In the genomic region with DNA sequence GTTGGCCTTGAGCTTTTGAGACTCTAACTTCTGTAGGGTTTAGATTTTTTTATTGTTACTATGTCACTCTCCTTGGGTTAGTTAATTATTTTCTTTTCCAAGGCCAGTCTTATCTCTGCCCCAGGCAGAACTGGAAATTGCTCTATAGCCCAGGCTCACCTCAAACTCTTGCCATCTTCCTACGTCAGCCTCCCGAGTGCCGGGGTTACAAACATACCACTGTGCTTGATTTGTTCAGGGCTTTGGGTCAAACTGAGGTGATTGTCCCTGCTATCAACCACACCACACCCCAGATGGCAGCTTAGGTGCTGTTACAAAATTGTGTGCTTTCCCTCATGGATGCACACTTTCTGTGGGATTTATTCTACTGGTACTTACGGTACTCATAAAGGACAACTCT, we compare ENCODE assay signal across 23 mouse cellular contexts. TPM values are rescaled to one million over a fixed set of nuclear protein-coding genes. Genes with fewer than 3 reads are reported as not detected.
DNase-seq lines count a peak whose midpoint lies in the region; ATAC-seq and TF ChIP-seq lines count a peak whose summit lies in the region.
"Had no signal": no experiment of that assay in that cellular context is flagged by ENCODE, and none has a peak within 500 bp of the region (broad histone marks: within the 10 kb centered on the region; RNA-seq: fewer than 3 reads in every experiment).

No protein-coding gene starts in this region.

- no peak overlapping the region for H3K9ac ChIP-seq in intestine, embryonic 14.5 days (ENCODE audit: low read length)
- H3K9ac ChIP-seq in liver, embryonic 11.5 days (ENCODE audit: low read depth, low read length) = no peak overlapping the region
- H3K9ac ChIP-seq: forebrain, embryonic 12.5 days; heart, embryonic 15.5 days; midbrain, embryonic 15.5 days had no signal

- DNase-seq in adrenal gland, adult 8-10 months = peak; percentile 44
- DNase-seq in adrenal gland, postnatal 4 days (ENCODE audit: low spot score in 2 of 2) = no peak
- DNase-seq in intestine, embryonic 14.5 days (ENCODE audit: low spot score) = no peak
- DNase-seq in liver, embryonic 11.5 days (ENCODE audit: low spot score) = no peak
- no peak for DNase-seq in ovary, postnatal 10 days (ENCODE audit: low spot score)
- no peak for DNase-seq in thymus, adult 18-20 months
- DNase-seq: cerebellum, adult 9-10 months; gastrocnemius, postnatal 10 days; heart, adult 2 months; heart, postnatal 4 days; layer of hippocampus, postnatal 36 days; lung, postnatal 10 days; thymus, postnatal 25 days had no signal

- H3K27ac ChIP-seq in intestine, embryonic 14.5 days (ENCODE audit: low read depth) = peak overlapping the region; percentile 67
- no peak overlapping the region for H3K27ac ChIP-seq in liver, embryonic 11.5 days (ENCODE audit: low read depth, low read length)
- H3K27ac ChIP-seq in small intestine, adult 2 months (ENCODE audit: insufficient read depth, low read depth, low read length) = peak overlapping the region; percentile 90
- H3K27ac ChIP-seq: embryonic facial prominence, embryonic 10.5 days; forebrain, embryonic 12.5 days; heart, adult 2 months; heart, embryonic 15.5 days; hindbrain, postnatal 0 days; midbrain, embryonic 15.5 days had no signal

- no peaks in the 10 kb centered on the region for H3K9me3 ChIP-seq in intestine, embryonic 14.5 days (ENCODE audit: control insufficient read depth, low read length)
- no peaks in the 10 kb centered on the region for H3K9me3 ChIP-seq in liver, embryonic 11.5 days (ENCODE audit: control insufficient read depth, low read length)
- H3K9me3 ChIP-seq: embryonic facial prominence, embryonic 10.5 days; forebrain, embryonic 12.5 days; heart, embryonic 15.5 days; midbrain, embryonic 15.5 days had no signal

- TF ChIP-seq POLR2A in small intestine, adult 2 months (IDR thresholded peaks at IDR 0.05; ENCODE audit: low read depth, low read length) = no peak

- peak; percentile 95 for ATAC-seq in intestine, embryonic 14.5 days (replicated peaks; ENCODE audit: low FRiP score, low TSS enrichment, low read depth)
- peak; percentile 47; the same call in 1 of the 2 replicates for ATAC-seq in liver, embryonic 11.5 days (replicated peaks; ENCODE audit: low FRiP score)
- no peak for ATAC-seq in erythroblast, adult 5-6 weeks (replicated peaks; ENCODE audit: low FRiP score, poor library complexity, severe bottlenecking)
- ATAC-seq: activated CD4-positive, CD25-positive, alpha-beta regulatory T cell, adult 4 months; CD4-positive, CD25-positive, alpha-beta regulatory T cell, adult 4 months; hindbrain, postnatal 0 days; midbrain, embryonic 15.5 days had no signal

- H3K4me3 ChIP-seq in intestine, embryonic 14.5 days (ENCODE audit: low read depth, low read length) = no peak overlapping the region
- no peak overlapping the region for H3K4me3 ChIP-seq in liver, embryonic 11.5 days (ENCODE audit: low read depth, low read length)
- peak overlapping the region; percentile 29; the same call in 1 of the 2 replicates for H3K4me3 ChIP-seq in small intestine, adult 2 months (ENCODE audit: low read depth, low read length)
- H3K4me3 ChIP-seq: embryonic facial prominence, embryonic 10.5 days; forebrain, embryonic 12.5 days; heart, adult 2 months; heart, embryonic 15.5 days; midbrain, embryonic 15.5 days; myocyte had no signal

- peak overlapping the region; percentile 20; the same call in 1 of the 2 replicates for H3K4me2 ChIP-seq in intestine, embryonic 14.5 days (ENCODE audit: low read length)
- H3K4me2 ChIP-seq in liver, embryonic 11.5 days = no peak overlapping the region
- H3K4me2 ChIP-seq: forebrain, embryonic 12.5 days; heart, embryonic 15.5 days; midbrain, embryonic 15.5 days had no signal

- peaks cover 11% of the 10 kb centered on the region for H3K36me3 ChIP-seq in intestine, embryonic 14.5 days (ENCODE audit: control insufficient read depth, insufficient read depth, low read length)
- peaks cover 3% of the 10 kb centered on the region; the same call in 1 of the 2 replicates for H3K36me3 ChIP-seq in liver, embryonic 11.5 days (ENCODE audit: control insufficient read depth, insufficient read depth, low read length)
- H3K36me3 ChIP-seq in small intestine, adult 2 months (ENCODE audit: control insufficient read depth, insufficient read depth, low read length) = peaks cover 4% of the 10 kb centered on the region; the same call in 1 of the 2 replicates
- H3K36me3 ChIP-seq: midbrain, embryonic 15.5 days had no signal

- WGBS in intestine, embryonic 14.5 days = 66% methylated on average over 4 of the region's 4 CpGs
- WGBS in liver, embryonic 11.5 days = 70% methylated on average over 4 of the region's 4 CpGs
- WGBS in small intestine, adult 2 months = 39% methylated on average over 4 of the region's 4 CpGs

- peaks cover 16% of the 10 kb centered on the region; the same call in 1 of the 2 replicates for H3K4me1 ChIP-seq in intestine, embryonic 14.5 days (replicated peaks; ENCODE audit: control insufficient read depth, insufficient read depth, low read length)
- H3K4me1 ChIP-seq in liver, embryonic 11.5 days (replicated peaks; ENCODE audit: control insufficient read depth, insufficient read depth, low read length) = peaks cover 17% of the 10 kb centered on the region
- peaks cover 9% of the 10 kb centered on the region for H3K4me1 ChIP-seq in small intestine, adult 2 months (ENCODE audit: control insufficient read depth, insufficient read depth, insufficient read length, low read length)
- H3K4me1 ChIP-seq: midbrain, embryonic 15.5 days had no signal

- no peaks in the 10 kb centered on the region for H3K27me3 ChIP-seq in intestine, embryonic 14.5 days (replicated peaks; ENCODE audit: control insufficient read depth, insufficient read depth, low read length)
- H3K27me3 ChIP-seq in liver, embryonic 11.5 days (replicated peaks; ENCODE audit: control insufficient read depth, insufficient read depth, low read length) = no peaks in the 10 kb centered on the region
- no peaks in the 10 kb centered on the region for H3K27me3 ChIP-seq in small intestine, adult 2 months (ENCODE audit: control insufficient read depth, insufficient read depth, low read length)
- H3K27me3 ChIP-seq: forebrain, embryonic 12.5 days; heart, embryonic 15.5 days; midbrain, embryonic 15.5 days had no signal

- TF ChIP-seq CTCF in small intestine, adult 2 months (IDR thresholded peaks at IDR 0.05; ENCODE audit: extremely low read depth, insufficient read length, insufficient replicate concordance, low read depth, low read length) = no peak

RNA-seq across cellular contexts. Expression of a gene that starts 44.3 kb away (rescaled TPM):
- 100 to 1,000 TPM; 151 to 212 (median 178) TPM for total RNA-seq in adrenal gland, adult 8-10 months (2022)
- 100 to 1,000 TPM; 123 to 142 TPM for total RNA-seq in adrenal gland, postnatal 4 days (2021)
- 180 TPM in 2 replicates for polyA plus RNA-seq in intestine, embryonic 14.5 days (2014; fragmentation: Nextera tagmentation; extraction: Ambion mirVana)
- polyA plus RNA-seq in liver, embryonic 11.5 days (2014; fragmentation: Nextera tagmentation; extraction: Ambion mirVana) = 253 and 276 TPM in 2 replicates
- polyA plus RNA-seq in small intestine, adult 2 months (2012; rRNA removed) = 20.8 and 37.6 TPM in 2 replicates
- total RNA-seq in erythroblast, adult 5-6 weeks (2015; ENCODE audit: low replicate concordance) = 34.5 and 52.8 TPM in 2 replicates
- total RNA-seq in erythroblast, adult 5-6 weeks (2017; ENCODE audit: low replicate concordance) = 38.6 and 61.8 TPM in 2 replicates

RNA-seq across cellular contexts. Expression of a gene that starts 44.4 kb away (rescaled TPM):
- total RNA-seq in adrenal gland, adult 8-10 months (2022) = 100 to 1,000 TPM in 3 of 4 experiments, 10 to 100 TPM in 1; 97.7 to 120 (median 110) TPM
- total RNA-seq in adrenal gland, postnatal 4 days (2021) = 10 to 100 TPM; 72.4 to 81.7 TPM
- 73.3 and 82.7 TPM in 2 replicates for polyA plus RNA-seq in intestine, embryonic 14.5 days (2014; fragmentation: Nextera tagmentation; extraction: Ambion mirVana)
- polyA plus RNA-seq in liver, embryonic 11.5 days (2014; fragmentation: Nextera tagmentation; extraction: Ambion mirVana) = 55.7 and 75.0 TPM in 2 replicates
- 3.5 and 8.8 TPM in 2 replicates for polyA plus RNA-seq in small intestine, adult 2 months (2012; rRNA removed)
- 35.9 and 62.6 TPM in 2 replicates for total RNA-seq in erythroblast, adult 5-6 weeks (2015; ENCODE audit: low replicate concordance)
- 14.1 and 34.0 TPM in 2 replicates for total RNA-seq in erythroblast, adult 5-6 weeks (2017; ENCODE audit: low replicate concordance)
